Mouse (Mus musculus) effector memory CD4-positive, alpha-beta T cell, adult 5 months (primary cell): ENCODE measurements around the gene Olfr126. TPM values are rescaled to one million over a fixed set of nuclear protein-coding genes. Genes with fewer than 3 reads are reported as not detected.

Source experiments
- polyA plus RNA-seq: library from polyadenylated mRNA; unstranded; fragments of 100-300 nt; shearing (Covaris generic); gene quantifications from one replicate; pipeline ENCODE4 v1.2.1, GENCODE M21; 2017

Olfr126 gene
- polyA plus RNA-seq: not detected

GRCm38 (mm10) chr17:37847183-37847582 lies at the start of gene Olfr126:
Olfr126 (plus strand) TSS chr17:37847483.

GRCm38 (mm10) chr17:37799588-37799987 lies 47.7 kb upstream of the Olfr126 start, which contains the start of gene Olfr124:
Olfr124 (plus strand) TSS chr17:37799888.

GRCm38 (mm10) chr17:37832649-37833048 lies 14.6 kb upstream of the Olfr126 start, which contains the start of gene Olfr125:
Olfr125 (plus strand) TSS chr17:37832949.

GRCm38 (mm10) chr17:37900137-37900536 lies 52.9 kb downstream of the Olfr126 start, which contains the start of gene Olfr127:
Olfr127 (plus strand) TSS chr17:37900437.

Other genes starting within 250 kb of the Olfr126 start
- gene Olfr115, start 220.4 kb upstream of the Olfr126 start, polyA plus RNA-seq: not detected
- gene Olfr116, start 220.3 kb upstream of the Olfr126 start, polyA plus RNA-seq: not detected
- gene Olfr117, start 183.7 kb upstream of the Olfr126 start, polyA plus RNA-seq: 0.15 TPM
- gene Olfr118, start 180.5 kb upstream of the Olfr126 start, polyA plus RNA-seq: not detected
- gene Olfr119, start 150.9 kb upstream of the Olfr126 start, polyA plus RNA-seq: not detected
- not detected for gene Olfr120, start 125.7 kb upstream of the Olfr126 start, polyA plus RNA-seq
- gene Olfr121, start 98.6 kb upstream of the Olfr126 start, polyA plus RNA-seq: not detected
- not detected for gene Olfr122, start 78.9 kb upstream of the Olfr126 start, polyA plus RNA-seq
- not detected for gene Olfr123, start 54.0 kb upstream of the Olfr126 start, polyA plus RNA-seq
- not detected for gene Olfr124, start 47.6 kb upstream of the Olfr126 start, polyA plus RNA-seq
- not detected for gene Olfr125, start 14.5 kb upstream of the Olfr126 start, polyA plus RNA-seq
- not detected for gene Olfr127, start 53.0 kb downstream of the Olfr126 start, polyA plus RNA-seq
- 0.15 TPM for gene Olfr128, start 73.1 kb downstream of the Olfr126 start, polyA plus RNA-seq
- gene Olfr761, start 105.6 kb downstream of the Olfr126 start, polyA plus RNA-seq: not detected
- gene Olfr129, start 212.6 kb downstream of the Olfr126 start, polyA plus RNA-seq: not detected
- gene Olfr130, start 216.4 kb downstream of the Olfr126 start, polyA plus RNA-seq: not detected
- not detected for gene Olfr131, start 241.2 kb downstream of the Olfr126 start, polyA plus RNA-seq